Mouse (Mus musculus): ENCODE data around the gene Cebpzos.

The Cebpzos gene

GRCm38 (mm10) chr17:78966092-78966883 lies 50.0 kb downstream of the Cebpzos start:
- Histone ChIP-seq H3K36me3 (ENCODE audit: control insufficient read depth, insufficient read depth, low read length, poor library complexity, severe bottlenecking) (peaks cover 4% of the 10 kb centered on the region; the same call in 1 of the 2 replicates), H3K27me3 (ENCODE audit: control insufficient read depth, insufficient read depth, low read length, poor library complexity, severe bottlenecking) (no peaks in the 10 kb centered on the region)
- no peak for DNase-seq (ENCODE audit: low read depth, low spot score)

- no peaks in the 10 kb centered on the region for H3K27me3 ChIP-seq (ENCODE audit: control insufficient read depth, insufficient read depth, low read length, poor library complexity, severe bottlenecking)
- 0 out of 2 replicates have a peak, but pooled peaks cover 5% of the 10 kb centered on the region for H3K36me3 ChIP-seq (ENCODE audit: control insufficient read depth, insufficient read depth, low read length, poor library complexity, severe bottlenecking)
- DNase-seq (ENCODE audit: low read depth, low spot score) = no peak
These were observed 52.2 kb downstream of the Cebpzos start for GRCm38 (mm10) chr17:78968500-78968899.
